Mouse (Mus musculus) neural tube, embryonic 14.5 days (tissue): ENCODE data around the gene Gab2. TPM values are rescaled to one million over a fixed set of nuclear protein-coding genes. Genes with fewer than 3 reads are reported as not detected.
"Not testable (repeated sequence)": the region's sequence is repeated elsewhere in the genome, so short reads cannot be mapped to it uniquely, and the experiment has no call there.

ENCODE experiments used
- ATAC-seq: fragments of 200-750 bp; cut with Nextera tagmentation; 2 replicates; pipeline ENCODE4 v1.8.0; 2017; ENCODE audit warnings: low read depth, mild to moderate bottlenecking, moderate TSS enrichment, moderate library complexity
- H3K27ac ChIP-seq: fragments of 300-500 bp; sonication (generic); 2 replicates; pipeline ENCODE4 v1.5.1; 2014; ENCODE audit warnings: low read depth, mild to moderate bottlenecking, control low read depth, low read length, moderate library complexity, mixed read lengths
- H3K27me3 ChIP-seq: fragments of 300-500 bp; sonication (generic); 2 replicates; pipeline ENCODE4 v1.6.1; 2014; ENCODE audit warnings: low read length; ENCODE audit not compliant: control insufficient read depth, insufficient read depth
- H3K36me3 ChIP-seq: fragments of 300-500 bp; sonication (generic); 2 replicates; pipeline ENCODE4 v1.6.1; 2014; ENCODE audit warnings: low read length, mixed read lengths; ENCODE audit not compliant: control insufficient read depth, insufficient read depth
- H3K4me1 ChIP-seq: fragments of 300-500 bp; sonication (generic); 2 replicates; pipeline ENCODE4 v1.6.1; 2014; ENCODE audit warnings: low read length; ENCODE audit not compliant: control insufficient read depth, insufficient read depth
- H3K4me2 ChIP-seq: fragments of 300-500 bp; sonication (generic); 2 replicates; pipeline ENCODE4 v1.6.1; 2014; ENCODE audit warnings: mild to moderate bottlenecking, low read depth, low read length, control low read depth
- H3K4me3 ChIP-seq: fragments of 300-500 bp; sonication (generic); 2 replicates; pipeline ENCODE4 v1.5.1; 2014; ENCODE audit warnings: low read depth, low read length, control low read depth, mixed read lengths
- H3K9ac ChIP-seq: fragments of 300-500 bp; sonication (generic); replicated peaks from 2 replicates; pipeline ENCODE4 v1.6.1; 2014; ENCODE audit warnings: low read depth, mild to moderate bottlenecking, control low read depth, low read length, mixed read lengths
- H3K9me3 ChIP-seq: fragments of 300-500 bp; sonication (generic); 2 replicates; pipeline ENCODE4 v1.6.1; 2016; ENCODE audit warnings: low read length; ENCODE audit not compliant: control insufficient read depth
- WGBS: fragments of 180-500 bp; shearing (Covaris S2); extraction: QIAGEN DNeasy Blood & Tissue Kit; methylation state at CpG from one replicate; pipeline ENCODE4 v1.1.7; 2014; 5-methylcytosine and 5-hydroxymethylcytosine counted together
- polyA plus RNA-seq: library from polyadenylated mRNA; unstranded; fragments of >200 nt; fragmentation: Nextera tagmentation; extraction: Ambion mirVana; gene quantifications from 2 replicates; pipeline ENCODE4 v1.2.1, GENCODE M21; 2014

The Gab2 gene
- polyA plus RNA-seq, 1 experiment from 2014 or later: 13.8 TPM

GRCm38 (mm10) chr7:97208811-97209549 lies 127.6 kb downstream of the Gab2 start:
- Histone ChIP-seq H3K4me2 (no peak overlapping the region), H3K36me3 (no peaks in the 10 kb centered on the region), H3K4me3 (no peak overlapping the region), H3K27me3 (no peaks in the 10 kb centered on the region), H3K9ac (no peak overlapping the region), H3K27ac (no peak overlapping the region), H3K9me3 (no peaks in the 10 kb centered on the region), H3K4me1 (no peaks in the 10 kb centered on the region)
- WGBS: 47% methylated on average over 1 of the region's 1 CpGs
- ATAC-seq: no peak

DNA sequence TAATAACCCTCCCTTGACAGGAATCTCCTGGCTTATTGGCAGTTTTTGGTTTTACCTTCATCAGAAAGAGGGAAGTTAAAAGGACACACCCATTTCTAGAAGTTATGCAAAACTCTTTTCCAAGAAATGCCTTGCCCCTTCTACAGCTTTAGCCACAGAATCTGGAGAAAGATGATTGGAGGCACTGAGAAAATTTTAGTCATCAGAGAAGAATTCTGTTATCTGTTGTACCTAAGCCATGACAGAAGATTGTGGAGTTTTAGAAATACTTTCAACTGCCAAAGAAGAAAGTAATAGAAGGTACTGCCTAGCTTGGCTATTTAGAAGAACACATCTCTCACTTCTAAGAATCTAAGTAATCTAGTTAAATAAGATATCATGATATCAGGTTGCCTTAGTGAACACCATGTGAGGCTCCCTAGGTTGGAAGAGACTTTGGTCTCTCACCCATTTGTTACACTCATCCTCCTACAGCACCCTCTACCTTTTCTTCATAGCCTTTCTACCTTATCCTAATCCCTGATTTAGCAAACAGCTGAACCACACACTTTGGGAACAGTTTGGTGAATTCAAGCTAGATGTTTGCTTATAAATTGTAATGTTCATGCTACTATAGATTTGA lies 128.8 kb downstream of the Gab2 start:
- ATAC-seq: no peak
- Histone ChIP-seq H3K4me3 (no peak overlapping the region), H3K27ac (no peak overlapping the region), H3K36me3 (no peaks in the 10 kb centered on the region), H3K9me3 (no peaks in the 10 kb centered on the region), H3K9ac (no peak overlapping the region), H3K4me1 (no peaks in the 10 kb centered on the region), H3K27me3 (no peaks in the 10 kb centered on the region), H3K4me2 (no peak overlapping the region)

- Histone ChIP-seq H3K4me2 (no peak overlapping the region), H3K36me3 (no peaks in the 10 kb centered on the region), H3K27me3 (no peaks in the 10 kb centered on the region), H3K4me1 (no peaks in the 10 kb centered on the region), H3K27ac (no peak overlapping the region), H3K9ac (no peak overlapping the region), H3K9me3 (no peaks in the 10 kb centered on the region), H3K4me3 (no peak overlapping the region)
- ATAC-seq: no peak
- 81% methylated on average over 4 of the region's 4 CpGs for WGBS
Measured at GRCm38 (mm10) chr7:97211117-97211516, 129.7 kb downstream of the Gab2 start.

DNA sequence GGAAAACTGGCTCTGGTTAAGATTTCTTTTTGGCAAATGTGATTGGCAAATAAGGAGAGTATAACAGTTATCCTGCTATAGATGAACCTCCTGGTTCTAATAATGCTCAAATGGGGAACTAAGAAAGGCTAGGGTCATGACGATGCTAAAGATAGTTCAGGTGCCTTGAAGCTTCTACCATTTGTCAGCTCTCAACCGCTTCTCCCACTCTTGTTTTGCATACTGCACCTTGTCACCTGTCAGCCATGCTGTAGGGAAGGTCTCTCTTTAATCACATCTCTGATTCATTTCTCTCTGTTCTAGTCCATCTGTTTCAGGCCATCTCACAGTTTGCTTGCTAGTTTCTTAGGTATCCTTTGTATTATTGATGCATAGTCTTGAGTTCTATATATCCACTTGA lies 142.4 kb downstream of the Gab2 start:
- Histone ChIP-seq H3K4me3 (no peak overlapping the region), H3K9me3 (no peaks in the 10 kb centered on the region), H3K27ac (no peak overlapping the region), H3K27me3 (no peaks in the 10 kb centered on the region), H3K4me2 (no peak overlapping the region), H3K9ac (no peak overlapping the region), H3K36me3 (no peaks in the 10 kb centered on the region), H3K4me1 (no peaks in the 10 kb centered on the region)
- ATAC-seq: no peak
- WGBS: 89% methylated on average over 2 of the region's 2 CpGs

DNA sequence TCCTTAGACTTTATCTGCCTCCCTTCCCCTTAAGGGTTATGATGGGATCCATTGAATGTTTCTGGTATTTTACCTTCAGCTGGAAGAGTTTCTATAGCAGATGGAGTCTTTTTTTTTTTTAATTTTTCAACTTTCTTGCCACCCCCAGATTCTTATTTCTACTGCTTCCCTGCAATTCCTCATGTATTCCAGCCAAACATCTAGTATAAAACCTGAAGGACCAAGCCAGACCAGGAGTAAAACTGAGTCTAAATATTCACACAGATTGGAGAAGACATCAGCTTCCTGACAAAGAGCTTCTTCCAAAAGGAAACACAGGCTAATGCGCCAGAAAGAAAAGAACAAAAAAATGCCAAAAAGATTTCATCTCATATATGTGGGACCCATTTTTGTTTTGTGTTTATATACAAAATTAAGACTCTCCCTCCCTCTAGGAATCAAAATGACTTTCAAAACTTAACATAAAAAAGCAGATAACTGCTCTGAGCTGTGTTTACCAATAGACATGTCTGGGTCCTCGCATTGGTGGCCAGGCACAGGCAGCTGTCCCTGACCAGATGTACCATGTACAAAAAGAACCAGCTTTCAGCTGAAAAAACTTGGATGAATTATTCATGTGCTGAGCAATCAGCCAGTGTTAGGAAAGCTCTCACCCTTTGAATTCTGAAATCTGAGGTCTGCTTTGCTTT lies 164.0 kb downstream of the Gab2 start:
- Histone ChIP-seq H3K36me3 (no peaks in the 10 kb centered on the region), H3K4me3 (no peak overlapping the region), H3K9ac (no peak overlapping the region), H3K27me3 (no peaks in the 10 kb centered on the region), H3K27ac (no peak overlapping the region), H3K9me3 (no peaks in the 10 kb centered on the region), H3K4me1 (no peaks in the 10 kb centered on the region), H3K4me2 (no peak overlapping the region)
- ATAC-seq: no peak
- 63% methylated on average over 2 of the region's 2 CpGs for WGBS

GRCm38 (mm10) chr7:97245950-97246578 lies 164.7 kb downstream of the Gab2 start:
- WGBS: 79% methylated on average over 2 of the region's 2 CpGs
- H3K4me3 ChIP-seq, ATAC-seq, H3K4me2 ChIP-seq, H3K27me3 ChIP-seq, H3K9me3 ChIP-seq, H3K36me3 ChIP-seq, H3K27ac ChIP-seq, H3K9ac ChIP-seq, H3K4me1 ChIP-seq: not testable (repeated sequence)

DNA sequence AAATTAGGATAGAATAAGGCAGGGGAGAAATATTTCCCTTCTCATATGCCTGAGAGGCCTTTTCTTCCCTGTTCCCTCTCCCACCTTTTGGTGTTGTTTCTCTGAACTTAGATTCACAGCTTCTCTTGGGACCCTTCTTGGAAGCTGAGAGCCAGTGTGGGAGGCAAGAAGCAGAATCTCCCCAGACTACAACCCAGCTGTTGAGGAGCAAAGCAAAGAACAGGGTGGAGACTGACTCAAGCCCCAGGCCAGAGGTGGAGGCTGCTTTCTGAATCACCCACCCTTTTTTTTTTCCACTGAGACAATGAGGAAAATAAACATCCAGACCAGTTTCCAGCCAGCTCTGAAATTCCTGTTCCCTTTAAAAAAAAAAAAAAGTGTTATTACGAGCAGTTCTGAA lies 166.3 kb downstream of the Gab2 start:
- H3K4me1 ChIP-seq: no peaks in the 10 kb centered on the region
- H3K27ac ChIP-seq: no peak overlapping the region
- H3K9me3 ChIP-seq: no peaks in the 10 kb centered on the region
- no peaks in the 10 kb centered on the region for H3K27me3 ChIP-seq
- no peak overlapping the region for H3K4me3 ChIP-seq
- H3K4me2 ChIP-seq: no peak overlapping the region
- ATAC-seq: no peak
- no peak overlapping the region for H3K9ac ChIP-seq
- 77% methylated on average over 1 of the region's 1 CpGs for WGBS
- H3K36me3 ChIP-seq: no peaks in the 10 kb centered on the region

DNA sequence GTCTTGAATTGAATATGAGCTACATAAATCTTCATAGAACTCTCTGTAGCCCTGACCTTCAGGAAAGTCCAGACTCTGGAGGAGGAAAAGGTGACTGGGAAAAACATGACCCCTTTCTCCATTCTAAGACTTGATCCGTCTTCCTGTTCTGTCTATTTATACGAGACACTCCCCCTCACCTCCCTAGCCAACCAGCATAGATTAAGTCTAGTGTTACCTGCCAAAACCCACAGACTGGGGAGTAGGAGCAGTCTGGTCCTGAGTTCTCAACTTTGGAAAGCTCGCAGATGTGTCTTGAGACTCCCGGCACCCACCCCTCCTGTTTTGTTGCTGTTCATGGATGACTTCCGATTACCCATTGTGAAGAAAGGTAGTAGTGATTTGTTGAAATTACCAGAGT lies 166.8 kb downstream of the Gab2 start:
- ATAC-seq: no peak
- H3K27me3 ChIP-seq: no peaks in the 10 kb centered on the region
- no peak overlapping the region for H3K27ac ChIP-seq
- H3K36me3 ChIP-seq: no peaks in the 10 kb centered on the region
- no peak overlapping the region for H3K4me3 ChIP-seq
- H3K9ac ChIP-seq: no peak overlapping the region
- WGBS: 87% methylated on average over 5 of the region's 5 CpGs
- H3K9me3 ChIP-seq: no peaks in the 10 kb centered on the region
- H3K4me2 ChIP-seq: no peak overlapping the region
- no peaks in the 10 kb centered on the region for H3K4me1 ChIP-seq

- Histone ChIP-seq H3K4me1 (no peaks in the 10 kb centered on the region), H3K27ac (no peak overlapping the region), H3K27me3 (no peaks in the 10 kb centered on the region), H3K4me3 (no peak overlapping the region), H3K9ac (no peak overlapping the region), H3K9me3 (no peaks in the 10 kb centered on the region), H3K36me3 (no peaks in the 10 kb centered on the region), H3K4me2 (no peak overlapping the region)
- ATAC-seq: no peak
- 77% methylated on average over 2 of the region's 2 CpGs for WGBS
Measured at GRCm38 (mm10) chr7:97251638-97252037, 170.3 kb downstream of the Gab2 start.
